Mouse (Mus musculus) megakaryocyte-erythroid progenitor cell, adult 5 weeks (primary cell): ENCODE measurements around the gene Krtap5-1. TPM values are rescaled to one million over a fixed set of nuclear protein-coding genes. Genes with fewer than 3 reads are reported as not detected.

ENCODE experiments used
- polyA plus RNA-seq: library from polyadenylated mRNA; stranded (reverse); fragments of >175 nt; gene quantifications from 2 replicates; pipeline ENCODE4 v1.2.3, GENCODE M21; 2012

The Krtap5-1 gene
- polyA plus RNA-seq: not detected in 2 replicates

DNA sequence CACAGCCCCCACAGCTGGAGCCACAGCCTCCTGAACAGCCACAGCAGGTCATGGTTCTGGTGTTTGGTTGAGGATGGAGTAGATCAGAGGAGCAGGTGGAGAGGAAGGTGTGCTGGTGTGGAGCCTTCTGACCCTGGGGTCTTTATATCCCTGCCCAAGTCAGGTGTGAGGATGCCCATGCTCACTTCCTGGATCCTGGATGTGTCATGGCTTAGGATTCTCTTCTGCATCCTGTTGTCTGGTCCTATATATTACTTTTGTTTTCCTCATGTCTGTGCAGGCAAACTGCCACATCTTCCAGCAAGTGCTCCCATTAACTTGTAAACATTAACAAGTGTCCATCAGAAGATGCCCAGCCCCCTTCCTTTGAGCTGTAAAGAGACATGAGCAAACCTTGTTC, at the start of gene Krtap5-1:
Krtap5-1 (minus strand) TSS at position 101 of the 400 bp plus-strand sequence.

DNA sequence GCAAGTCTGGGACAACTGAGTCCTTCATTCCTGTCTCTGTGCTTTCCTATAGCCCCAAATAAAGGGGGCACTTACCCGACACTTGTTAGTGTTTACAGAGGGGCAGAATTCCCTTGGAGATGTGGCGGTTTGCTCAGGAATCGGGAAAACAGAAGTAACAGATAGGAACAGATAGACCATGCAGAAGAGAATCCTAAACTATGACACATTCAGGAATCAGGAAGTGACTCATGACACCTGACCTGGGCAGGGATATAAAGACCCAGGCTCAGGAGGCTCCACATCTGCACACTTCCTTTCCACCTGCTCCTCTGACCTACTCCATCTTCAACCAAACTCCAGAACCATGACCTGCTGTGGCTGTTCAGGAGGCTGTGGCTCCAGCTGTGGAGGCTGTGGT, 6.3 kb upstream of the Krtap5-1 start, which contains the start of gene Krtap5-4:
Krtap5-4 (plus strand) TSS at position 301 of the 400 bp plus-strand sequence.

DNA sequence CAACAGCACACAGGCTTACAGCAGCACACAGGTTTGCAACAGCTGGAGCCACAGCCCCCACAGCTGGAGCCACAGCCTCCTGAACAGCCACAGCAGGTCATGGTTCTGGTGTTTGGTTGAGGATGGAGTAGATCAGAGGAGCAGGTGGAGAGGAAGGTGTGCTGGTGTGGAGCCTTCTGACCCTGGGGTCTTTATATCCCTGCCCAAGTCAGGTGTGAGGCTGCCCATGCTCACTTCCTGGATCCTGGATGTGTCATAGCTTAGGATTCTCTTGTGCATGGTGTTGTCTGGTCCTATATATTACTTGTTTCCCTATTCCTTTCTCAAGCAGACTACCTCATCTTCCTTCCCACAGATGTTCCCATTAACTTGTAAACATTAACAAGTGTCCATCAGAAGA, 22.7 kb downstream of the Krtap5-1 start, which contains the start of gene Gm4559:
Gm4559 (minus strand) TSS at position 101 of the 400 bp plus-strand sequence.

DNA sequence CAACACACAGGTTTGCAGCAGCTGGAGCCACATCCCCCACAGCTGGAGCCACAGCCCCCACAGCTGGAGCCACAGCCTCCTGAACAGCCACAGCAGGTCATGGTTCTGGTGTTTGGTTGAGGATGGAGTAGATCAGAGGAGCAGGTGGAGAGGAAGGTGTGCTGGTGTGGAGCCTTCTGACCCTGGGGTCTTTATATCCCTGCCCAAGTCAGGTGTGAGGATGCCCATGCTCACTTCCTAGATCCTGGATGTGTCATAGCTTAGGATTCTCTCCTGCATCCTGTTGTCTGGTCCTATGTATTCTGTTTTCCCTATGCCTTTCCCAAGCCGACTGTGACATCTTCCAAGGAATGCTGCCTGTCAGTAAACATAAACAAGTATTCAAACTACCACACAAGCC, 38.7 kb downstream of the Krtap5-1 start, which contains the start of gene Gm2431:
Gm2431 (minus strand) TSS at position 101 of the 400 bp plus-strand sequence.

Other genes starting within 250 kb of the Krtap5-1 start
- gene Mob2, start 236.1 kb downstream of the Krtap5-1 start, polyA plus RNA-seq: 51.7 TPM in 2 replicates
- 2.6 and 3.2 TPM in 2 replicates for gene Dusp8, start 201.3 kb downstream of the Krtap5-1 start, polyA plus RNA-seq
- gene Gm45618, start 176.4 kb downstream of the Krtap5-1 start, polyA plus RNA-seq: not detected in 2 replicates
- not detected in 2 replicates for gene Gm39115, start 161.1 kb downstream of the Krtap5-1 start, polyA plus RNA-seq
- not detected in 2 replicates for gene Gm45337, start 152.5 kb downstream of the Krtap5-1 start, polyA plus RNA-seq
- not detected in 2 replicates for gene Gm29735, start 140.0 kb downstream of the Krtap5-1 start, polyA plus RNA-seq
- gene Gm4553, start 131.4 kb downstream of the Krtap5-1 start, polyA plus RNA-seq: not detected in 2 replicates
- gene Krtap5-2, start 121.1 kb downstream of the Krtap5-1 start, polyA plus RNA-seq: not detected in 2 replicates
- not detected in 2 replicates for gene Gm10153, start 106.7 kb downstream of the Krtap5-1 start, polyA plus RNA-seq
- gene Krtap5-3, start 95.8 kb downstream of the Krtap5-1 start, polyA plus RNA-seq: not detected in 2 replicates
- gene Gm7579, start 85.3 kb downstream of the Krtap5-1 start, polyA plus RNA-seq: not detected in 2 replicates
- gene Krtap5-5, start 67.1 kb downstream of the Krtap5-1 start, polyA plus RNA-seq: not detected in 2 replicates
- gene Gm40460, start 56.0 kb downstream of the Krtap5-1 start, polyA plus RNA-seq: not detected in 2 replicates
- not detected in 2 replicates for gene Gm2431, start 38.8 kb downstream of the Krtap5-1 start, polyA plus RNA-seq
- gene Gm4559, start 22.8 kb downstream of the Krtap5-1 start, polyA plus RNA-seq: not detected in 2 replicates
- gene Krtap5-4, start 6.4 kb upstream of the Krtap5-1 start, polyA plus RNA-seq: not detected in 2 replicates
- gene Ifitm10, start 76.6 kb upstream of the Krtap5-1 start, polyA plus RNA-seq: 2.5 and 2.6 TPM in 2 replicates
- 62.1 and 84.1 TPM in 2 replicates for gene Gm49369, start 85.5 kb upstream of the Krtap5-1 start, polyA plus RNA-seq
- 77.7 and 82.6 TPM in 2 replicates for gene Ctsd, start 90.9 kb upstream of the Krtap5-1 start, polyA plus RNA-seq
- not detected in 2 replicates for gene Syt8, start 137.7 kb upstream of the Krtap5-1 start, polyA plus RNA-seq
- 3.8 and 4.9 TPM in 2 replicates for gene Tnni2, start 144.7 kb upstream of the Krtap5-1 start, polyA plus RNA-seq
- 82.2 and 95.3 TPM in 2 replicates for gene Lsp1, start 163.7 kb upstream of the Krtap5-1 start, polyA plus RNA-seq
- 0.41 and 1.3 TPM in 2 replicates for gene Tnnt3, start 201.7 kb upstream of the Krtap5-1 start, polyA plus RNA-seq
- 11.7 and 15.7 TPM in 2 replicates for gene Mrpl23, start 235.6 kb upstream of the Krtap5-1 start, polyA plus RNA-seq